Mouse (Mus musculus) lung, postnatal 4 days (tissue): Measurements from ENCODE around the gene Aqp9.
A peak's percentile ranks its signal among the peaks of the same experiment; 100 is the strongest.
"Not testable (repeated sequence)": the region's sequence is repeated elsewhere in the genome, so short reads cannot be mapped to it uniquely, and the experiment has no call there.

Source experiments
- DNase-seq, 2 experiments: peaks; one replicate each; pipeline ENCODE4 v3.0.0; 2021

Aqp9 gene

DNA sequence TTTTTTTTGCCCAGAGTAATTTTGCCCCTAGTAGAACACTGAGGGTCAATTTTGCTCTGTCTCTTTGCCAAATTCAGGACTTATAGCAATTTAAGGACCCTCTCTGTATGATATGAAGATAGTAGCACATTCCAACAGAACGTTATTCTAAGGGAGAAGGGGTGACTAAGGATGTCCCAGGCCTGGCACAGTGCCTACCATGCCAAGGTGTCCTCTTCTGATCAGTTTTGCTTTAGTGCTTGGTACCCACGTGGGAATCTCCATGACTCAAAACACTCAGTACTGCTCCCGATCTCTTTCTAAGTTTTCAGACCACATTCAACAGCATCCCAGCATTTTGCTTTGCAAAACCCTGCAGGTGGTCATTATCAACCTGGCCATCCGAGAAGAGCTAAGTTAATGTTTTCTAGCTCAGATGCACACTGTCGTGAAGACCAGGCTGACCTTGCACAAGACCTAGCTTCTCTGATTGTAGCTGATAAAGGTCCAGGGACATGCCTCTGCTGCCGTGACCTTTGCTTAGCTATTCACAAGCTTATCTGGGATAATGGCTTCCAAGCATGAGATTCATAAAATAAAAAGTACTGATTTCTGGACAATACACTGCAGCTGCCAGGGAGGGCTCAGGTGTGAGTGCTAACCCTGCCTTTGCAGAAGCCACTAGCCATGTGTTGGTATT lies 31.1 kb downstream of the Aqp9 start:
- DNase-seq: peak in 1 of 2 experiments; percentile 7

DNA sequence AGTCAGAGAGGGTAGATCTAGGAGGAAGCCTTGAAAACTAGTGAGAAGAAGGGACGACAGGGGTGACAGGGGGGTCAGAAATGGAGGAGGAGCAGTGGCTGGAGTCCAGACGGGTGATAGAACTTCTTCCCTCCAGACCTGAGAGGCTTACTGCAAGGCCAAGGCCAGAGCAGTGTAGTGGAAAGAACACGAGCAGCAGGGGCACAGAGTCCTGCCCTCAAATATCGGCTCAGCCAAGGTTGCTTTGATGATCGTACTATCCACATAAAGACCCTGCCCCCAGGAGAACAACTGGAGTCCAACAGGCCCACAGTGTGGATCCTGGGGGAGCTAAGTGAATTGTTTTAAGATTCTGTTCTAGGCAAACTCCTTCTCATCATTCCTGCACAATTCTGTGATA lies 33.4 kb downstream of the Aqp9 start:
- peak in 1 of 2 experiments; percentile 2 for DNase-seq

DNA sequence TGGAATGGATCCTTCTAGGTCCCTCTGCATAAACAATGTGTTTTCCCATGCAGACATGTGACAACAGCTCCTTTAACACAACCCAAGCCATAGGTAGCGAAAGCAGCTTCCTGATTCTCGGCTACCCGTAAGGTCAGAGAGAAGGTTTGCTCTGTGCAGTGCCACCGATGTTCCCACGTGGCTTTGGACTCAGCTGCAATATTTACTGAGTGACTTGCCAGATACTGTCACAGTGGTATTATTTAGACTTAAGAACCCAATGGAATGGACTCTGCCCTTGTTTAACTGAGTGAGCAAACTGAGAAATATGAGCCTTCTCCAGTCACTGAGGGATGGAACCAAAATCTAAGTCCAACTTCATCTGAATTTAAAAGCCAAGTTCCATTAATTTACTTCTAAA lies 35.3 kb downstream of the Aqp9 start:
- no peak for DNase-seq

GRCm38 (mm10) chr9:71131822-71132221 lies 36.7 kb downstream of the Aqp9 start:
- no peak for DNase-seq

GRCm38 (mm10) chr9:71128911-71129310 lies 39.6 kb downstream of the Aqp9 start:
- peak; percentile 27 to 72 for DNase-seq

DNA sequence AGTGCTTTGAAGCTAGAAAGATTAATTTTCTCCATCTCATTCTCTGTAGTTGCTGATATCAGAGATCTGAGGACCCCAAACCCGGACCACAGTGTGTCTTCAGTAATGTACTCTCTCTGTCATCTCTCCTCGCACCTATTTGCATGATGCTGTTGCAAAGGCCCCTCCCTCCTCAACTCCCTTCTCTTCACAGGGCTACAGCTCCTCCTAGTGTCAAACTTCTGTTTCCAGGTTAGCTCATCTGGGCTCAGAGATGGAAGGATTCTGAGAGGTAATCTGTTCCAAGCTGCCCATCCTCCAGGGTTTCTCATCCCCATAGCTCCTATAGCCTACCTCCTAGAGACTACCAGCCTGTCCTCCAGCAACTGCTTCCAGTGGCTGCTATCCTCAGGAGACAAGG lies 42.3 kb downstream of the Aqp9 start:
- peak in 1 of 2 experiments; percentile 30 for DNase-seq

GRCm38 (mm10) chr9:71123095-71123494 lies 45.4 kb downstream of the Aqp9 start:
- not testable (repeated sequence) for DNase-seq

- no peak for DNase-seq
Measured at GRCm38 (mm10) chr9:71120924-71121323, 47.6 kb downstream of the Aqp9 start.

DNA sequence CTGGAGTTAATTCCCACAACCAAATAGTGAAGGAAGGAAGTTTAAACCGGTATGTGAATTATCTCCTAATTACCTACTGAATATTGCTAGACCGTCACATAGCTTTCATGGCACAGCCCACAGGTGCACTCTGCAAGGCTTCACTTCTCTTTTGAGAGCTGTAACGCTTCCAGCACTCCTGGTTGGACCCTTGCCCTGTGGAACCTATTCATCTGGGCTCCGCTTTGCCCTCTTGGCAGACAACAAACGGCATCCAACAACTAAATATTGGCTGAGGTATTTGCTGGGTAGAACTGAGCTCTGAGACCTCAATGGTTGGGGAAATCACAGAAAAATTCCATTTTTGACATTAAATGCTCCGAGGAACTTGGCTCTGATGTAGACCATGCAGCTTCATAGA lies 55.3 kb downstream of the Aqp9 start:
- no peak for DNase-seq

DNA sequence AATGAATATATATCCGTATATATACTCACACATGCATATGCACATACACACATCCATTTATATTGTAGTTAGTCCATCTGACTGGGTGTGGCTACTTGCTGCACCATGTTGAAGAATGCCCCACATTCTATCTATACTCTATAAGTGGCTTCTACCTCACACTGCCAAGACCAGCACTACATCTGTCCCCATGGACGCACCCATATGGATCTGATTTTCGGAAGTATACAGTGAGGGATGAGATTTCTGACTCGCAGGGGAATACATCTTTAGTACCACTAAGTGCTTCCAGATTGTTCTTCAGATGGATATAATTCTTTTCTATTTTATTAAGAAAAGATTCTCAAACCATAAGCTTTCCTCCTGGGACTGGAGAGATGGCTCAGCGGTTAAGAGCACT lies 65.0 kb downstream of the Aqp9 start:
- no peak for DNase-seq

GRCm38 (mm10) chr9:71094066-71094465 lies 74.4 kb downstream of the Aqp9 start:
- DNase-seq: no peak

DNA sequence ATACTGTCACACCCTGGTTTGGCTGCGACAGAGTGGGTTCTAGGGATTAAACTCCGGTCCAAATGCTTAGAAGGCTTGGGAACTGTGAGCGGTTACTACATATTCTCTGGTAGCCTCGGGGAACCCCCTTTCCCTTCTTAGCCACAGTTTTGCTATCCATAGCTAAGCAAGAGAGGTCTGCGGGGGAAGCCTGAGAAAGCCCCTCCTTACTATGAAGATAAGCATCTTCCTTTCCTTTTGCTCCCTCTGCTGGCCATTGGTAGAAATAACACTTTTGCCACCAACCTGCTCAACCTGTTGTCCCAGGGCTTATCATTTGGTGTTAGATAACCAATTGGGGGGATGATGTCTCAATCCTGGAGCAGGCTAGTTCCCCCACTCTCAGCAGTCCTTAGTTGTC lies 76.4 kb downstream of the Aqp9 start:
- peak in 1 of 2 experiments; percentile 46 for DNase-seq

GRCm38 (mm10) chr9:71079201-71079600 lies 89.3 kb downstream of the Aqp9 start:
- DNase-seq: no peak

DNA sequence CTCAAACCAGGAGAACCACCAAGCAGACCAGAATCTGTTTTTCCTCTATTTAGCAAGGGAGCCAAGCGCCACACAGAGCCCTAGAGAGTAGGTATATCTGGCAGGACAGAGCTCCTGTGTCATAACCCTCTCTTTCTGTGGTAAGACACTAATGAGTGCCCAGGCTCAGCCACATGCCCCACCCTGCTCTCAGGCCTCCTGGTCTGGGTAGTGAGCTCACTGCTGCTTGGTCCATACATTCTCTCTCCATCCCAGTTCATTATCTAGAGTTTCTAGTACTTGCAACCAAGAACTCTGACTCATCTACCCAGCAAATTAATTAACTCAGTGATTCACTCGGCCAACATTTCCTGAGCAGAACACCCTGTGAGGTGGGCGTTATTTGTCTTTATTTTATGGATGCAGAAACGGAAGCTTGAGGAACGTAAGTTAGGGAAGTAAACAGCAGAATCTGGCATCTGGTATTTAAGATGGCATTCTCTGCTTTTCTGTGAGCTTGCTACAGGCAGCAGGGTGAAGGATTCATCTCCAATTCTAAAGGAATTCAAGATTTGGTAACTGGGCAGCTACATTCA lies 91.1 kb downstream of the Aqp9 start:
- no peak for DNase-seq

DNA sequence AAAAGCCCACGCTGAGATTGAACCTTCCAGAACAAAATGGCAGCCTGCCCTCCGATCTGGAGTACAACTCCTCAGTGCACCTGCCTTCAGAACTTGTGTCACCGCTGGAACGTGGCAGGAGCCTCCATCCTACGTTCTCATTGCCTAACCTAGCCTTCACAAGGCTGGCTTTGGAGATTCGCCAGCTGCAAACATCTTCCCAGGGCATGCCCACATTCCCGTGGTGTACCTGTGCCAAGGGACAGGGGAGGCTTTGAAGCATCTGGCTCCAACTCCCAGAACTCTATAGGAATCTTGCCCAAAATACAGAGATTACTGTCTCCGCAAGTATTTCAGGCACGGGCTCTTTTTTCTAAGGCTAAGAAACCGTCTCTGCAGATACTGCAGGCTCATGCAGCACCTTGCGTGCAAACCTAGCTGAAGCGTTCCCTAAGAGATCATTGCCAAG lies 92.3 kb downstream of the Aqp9 start:
- no peak for DNase-seq

GRCm38 (mm10) chr9:71073831-71074230 lies 94.7 kb downstream of the Aqp9 start:
- DNase-seq: peak in 1 of 2 experiments; percentile 57

DNA sequence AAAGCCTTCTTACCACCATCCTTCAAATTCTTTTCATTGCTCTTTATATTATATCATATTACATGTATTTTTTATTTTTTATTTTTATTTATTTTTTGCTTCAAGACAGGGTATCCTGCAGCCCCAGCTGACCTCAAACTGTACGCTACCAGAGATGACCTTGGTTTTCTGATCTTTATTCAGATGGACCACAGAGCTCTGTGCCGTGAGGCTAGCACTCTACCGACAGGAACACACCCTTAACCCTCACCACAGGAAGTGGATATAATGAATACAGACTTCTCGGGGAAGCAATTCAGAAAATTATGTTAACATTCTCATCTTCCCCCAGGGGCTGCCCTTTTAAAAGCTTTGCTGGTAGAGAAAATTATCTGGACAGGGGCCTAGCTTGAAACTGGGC lies 95.4 kb downstream of the Aqp9 start:
- DNase-seq: no peak

- DNase-seq: no peak
Measured at GRCm38 (mm10) chr9:71072502-71072901, 96.0 kb downstream of the Aqp9 start.

GRCm38 (mm10) chr9:71071581-71072330 lies 96.7 kb downstream of the Aqp9 start:
- no peak for DNase-seq

DNA sequence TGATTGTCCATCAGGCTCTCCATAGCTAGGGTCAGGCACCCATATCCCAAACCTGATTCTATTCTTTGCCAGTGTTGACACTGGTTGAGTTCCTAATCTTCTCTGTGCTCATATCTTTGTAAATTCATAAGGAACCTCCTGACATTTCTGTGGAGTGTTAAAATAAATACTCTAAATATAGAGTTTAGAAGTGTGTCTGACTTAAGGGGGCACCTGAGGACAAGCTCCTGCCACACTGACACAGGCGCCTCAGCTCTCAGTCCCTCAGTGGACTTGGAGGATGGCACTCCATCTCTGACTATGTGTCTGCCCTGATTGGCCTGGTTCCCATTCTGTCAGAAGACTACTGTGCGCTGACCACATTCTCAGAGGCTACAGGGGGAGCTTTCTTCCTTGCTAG lies 97.9 kb downstream of the Aqp9 start:
- no peak for DNase-seq

DNA sequence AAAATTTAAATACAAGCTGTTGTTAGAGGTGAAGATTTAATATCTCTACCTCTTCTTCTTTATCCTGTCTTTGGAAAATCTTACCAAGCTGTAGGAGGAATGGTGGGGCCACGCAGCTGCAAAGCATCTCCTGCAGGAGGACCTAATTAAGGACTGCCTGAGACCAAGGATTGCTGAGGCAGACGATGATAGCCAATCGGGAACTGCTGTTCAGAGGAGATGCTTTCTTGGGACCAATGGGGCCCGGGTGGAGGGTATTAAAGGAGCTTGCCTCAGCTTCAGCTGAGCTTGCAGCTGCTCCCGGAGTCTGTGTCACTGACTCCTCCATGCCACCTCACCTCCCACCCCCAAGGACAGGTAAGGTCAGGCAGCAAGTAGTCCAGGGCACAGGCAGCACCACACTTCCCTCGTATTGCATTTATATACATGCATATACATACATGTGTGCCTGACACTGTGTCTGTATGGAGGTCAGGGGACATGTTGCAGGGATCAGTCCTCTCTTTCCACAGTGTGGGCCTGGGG lies 99.6 kb downstream of the Aqp9 start:
- DNase-seq: no peak

- no peak for DNase-seq
Measured at GRCm38 (mm10) chr9:71067156-71067555, 101.3 kb downstream of the Aqp9 start.

DNA sequence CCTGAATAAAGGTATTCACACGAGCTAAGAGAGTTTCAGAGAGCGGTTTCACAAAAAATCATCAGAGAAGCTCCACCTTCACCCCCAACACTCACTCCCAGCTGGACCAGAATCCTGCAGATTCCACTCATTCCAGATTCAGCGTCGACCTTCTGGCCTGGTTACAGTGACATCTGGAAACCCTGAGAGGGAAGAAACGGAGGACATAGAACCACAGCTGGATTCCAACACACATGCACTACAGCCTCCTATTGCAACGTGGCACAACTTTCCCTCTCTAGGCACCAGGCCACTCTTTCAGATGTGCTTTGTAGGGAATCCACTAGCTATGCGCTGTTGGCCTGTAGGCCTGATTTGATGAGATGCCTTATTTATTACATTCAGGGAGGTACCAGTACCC lies 102.0 kb downstream of the Aqp9 start:
- DNase-seq: no peak

- no peak for DNase-seq
Measured at GRCm38 (mm10) chr9:71065343-71065875, 103.1 kb downstream of the Aqp9 start.
